Mouse (Mus musculus) Muller cell, postnatal 12 days (primary cell): Measurements from ENCODE around the gene BC035044.
"Not testable (repeated sequence)": the region's sequence is repeated elsewhere in the genome, so short reads cannot be mapped to it uniquely, and the experiment has no call there.

Source experiments
- DNase-seq: peaks from one replicate; pipeline ENCODE4 v3.0.0-alpha.2; 2015; ENCODE audit errors: inconsistent ontology term

Gene BC035044

GRCm38 (mm10) chr6:128850671-128851070 lies 40.3 kb downstream of the BC035044 start:
- DNase-seq = no peak

DNA sequence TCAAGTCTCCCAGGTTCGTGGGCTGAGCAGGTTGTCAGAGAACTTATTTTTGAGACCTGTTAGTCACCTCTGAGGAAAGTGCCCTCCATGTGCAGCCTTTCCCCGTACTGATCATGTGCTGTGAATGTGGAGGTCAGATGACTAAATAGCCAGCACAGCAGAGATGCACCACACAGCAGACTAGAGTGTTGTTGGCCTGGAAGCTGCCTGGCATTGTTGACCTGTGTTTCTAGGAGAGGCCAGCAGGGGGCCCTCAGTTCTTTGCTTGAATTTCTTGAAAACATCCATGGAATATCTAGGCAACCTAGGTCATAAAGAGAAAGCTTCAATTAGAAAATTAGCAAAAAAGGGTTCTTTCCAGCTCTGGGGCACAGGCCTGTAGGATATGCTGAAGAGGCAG lies 41.0 kb downstream of the BC035044 start:
- DNase-seq = peak; percentile 60

GRCm38 (mm10) chr6:128847401-128847800 lies 43.5 kb downstream of the BC035044 start:
- no peak for DNase-seq

GRCm38 (mm10) chr6:128845998-128846542 lies 44.9 kb downstream of the BC035044 start:
- DNase-seq = no peak

GRCm38 (mm10) chr6:128845319-128845979 lies 45.5 kb downstream of the BC035044 start:
- peak; percentile 70 for DNase-seq

- no peak for DNase-seq
Measured at GRCm38 (mm10) chr6:128844586-128845080, 46.3 kb downstream of the BC035044 start.

- no peak for DNase-seq
Measured at GRCm38 (mm10) chr6:128844131-128844530, 46.8 kb downstream of the BC035044 start.

GRCm38 (mm10) chr6:128843479-128843992 lies 47.4 kb downstream of the BC035044 start:
- peak; percentile 81 for DNase-seq

GRCm38 (mm10) chr6:128842945-128843478 lies 47.9 kb downstream of the BC035044 start:
- peak; percentile 96 for DNase-seq

- no peak for DNase-seq
Measured at GRCm38 (mm10) chr6:128842356-128842944, 48.5 kb downstream of the BC035044 start.

DNA sequence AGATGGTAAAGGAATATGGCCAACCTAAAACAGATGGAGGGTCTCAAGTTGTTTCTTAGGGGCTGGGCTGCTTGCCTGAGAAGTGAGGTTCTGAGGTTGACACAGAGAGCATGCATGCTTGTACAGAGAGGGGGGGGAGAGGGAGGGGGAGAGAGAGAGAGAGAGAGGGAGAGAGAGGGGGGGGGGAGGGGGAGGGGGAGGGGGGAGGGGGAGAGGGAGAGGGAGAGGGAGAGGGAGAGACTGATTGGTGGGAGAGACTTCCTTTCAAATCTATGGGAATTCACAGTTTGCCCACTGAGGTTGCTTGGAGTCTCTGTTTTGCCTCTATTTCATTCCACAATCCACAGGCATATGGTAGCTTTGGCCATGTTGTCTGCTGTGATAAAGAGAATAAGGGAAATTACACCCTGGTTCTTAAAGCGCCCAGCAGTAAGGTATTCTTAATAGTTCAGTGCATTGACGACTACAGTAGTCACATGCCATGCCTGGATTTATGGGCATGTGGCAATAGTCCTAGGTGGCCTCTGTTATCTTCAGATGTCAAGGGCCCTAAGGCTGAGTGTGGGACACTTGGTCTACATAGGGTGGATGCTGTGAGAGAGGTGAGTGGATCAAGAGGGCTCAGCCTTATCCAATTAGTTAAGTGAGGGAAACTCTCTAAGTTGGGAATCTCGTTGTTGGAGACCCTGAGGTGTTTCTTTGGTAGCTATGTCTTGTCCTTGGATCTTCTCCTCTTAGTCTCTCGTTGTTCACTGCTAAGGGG lies 49.4 kb downstream of the BC035044 start:
- no peak for DNase-seq

GRCm38 (mm10) chr6:128840669-128841068 lies 50.3 kb downstream of the BC035044 start:
- DNase-seq = not testable (repeated sequence)

DNA sequence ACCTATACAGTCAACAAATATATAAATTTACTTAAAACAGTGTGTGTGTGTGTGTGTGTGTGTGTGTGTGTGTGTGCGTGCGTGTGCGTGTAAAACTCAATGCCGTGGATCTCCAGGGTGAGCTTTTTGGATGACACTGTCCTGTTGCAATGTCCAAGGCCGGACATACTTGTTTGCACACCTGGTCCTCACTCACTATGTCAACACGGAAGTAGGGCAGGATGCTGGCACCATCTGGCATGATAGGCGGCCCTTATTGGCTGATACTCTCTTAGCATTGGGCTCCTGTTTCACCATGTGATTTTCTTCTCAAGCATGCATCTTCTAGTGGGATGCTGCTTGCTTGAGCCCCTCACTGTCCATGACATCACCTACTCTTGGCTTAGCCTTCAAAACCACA lies 51.0 kb downstream of the BC035044 start:
- DNase-seq = no peak

DNA sequence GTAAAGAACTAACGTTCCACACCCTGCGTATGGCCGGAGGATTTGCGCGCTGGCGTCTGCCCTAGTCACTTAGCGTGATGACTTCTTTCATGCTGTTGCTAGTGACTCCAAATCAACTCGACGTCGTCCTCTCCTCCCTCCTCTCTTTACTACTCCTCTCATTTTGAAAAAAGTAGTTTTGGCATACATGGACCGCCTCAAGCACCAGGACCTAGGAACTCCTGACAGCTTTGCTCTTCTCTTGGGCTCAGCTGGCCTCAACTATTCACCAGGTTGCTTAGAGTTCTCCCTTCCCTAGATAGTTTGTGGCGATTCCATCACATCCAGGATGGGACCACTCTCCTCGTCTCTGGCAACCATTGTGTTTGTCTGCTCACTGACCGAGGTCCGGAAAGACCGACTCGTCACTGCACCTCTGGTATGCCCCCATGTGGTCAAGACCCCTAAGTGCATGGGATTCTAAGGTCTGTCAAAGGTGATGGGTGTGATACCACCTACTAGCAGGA lies 51.6 kb downstream of the BC035044 start:
- DNase-seq = peak; percentile 88

DNA sequence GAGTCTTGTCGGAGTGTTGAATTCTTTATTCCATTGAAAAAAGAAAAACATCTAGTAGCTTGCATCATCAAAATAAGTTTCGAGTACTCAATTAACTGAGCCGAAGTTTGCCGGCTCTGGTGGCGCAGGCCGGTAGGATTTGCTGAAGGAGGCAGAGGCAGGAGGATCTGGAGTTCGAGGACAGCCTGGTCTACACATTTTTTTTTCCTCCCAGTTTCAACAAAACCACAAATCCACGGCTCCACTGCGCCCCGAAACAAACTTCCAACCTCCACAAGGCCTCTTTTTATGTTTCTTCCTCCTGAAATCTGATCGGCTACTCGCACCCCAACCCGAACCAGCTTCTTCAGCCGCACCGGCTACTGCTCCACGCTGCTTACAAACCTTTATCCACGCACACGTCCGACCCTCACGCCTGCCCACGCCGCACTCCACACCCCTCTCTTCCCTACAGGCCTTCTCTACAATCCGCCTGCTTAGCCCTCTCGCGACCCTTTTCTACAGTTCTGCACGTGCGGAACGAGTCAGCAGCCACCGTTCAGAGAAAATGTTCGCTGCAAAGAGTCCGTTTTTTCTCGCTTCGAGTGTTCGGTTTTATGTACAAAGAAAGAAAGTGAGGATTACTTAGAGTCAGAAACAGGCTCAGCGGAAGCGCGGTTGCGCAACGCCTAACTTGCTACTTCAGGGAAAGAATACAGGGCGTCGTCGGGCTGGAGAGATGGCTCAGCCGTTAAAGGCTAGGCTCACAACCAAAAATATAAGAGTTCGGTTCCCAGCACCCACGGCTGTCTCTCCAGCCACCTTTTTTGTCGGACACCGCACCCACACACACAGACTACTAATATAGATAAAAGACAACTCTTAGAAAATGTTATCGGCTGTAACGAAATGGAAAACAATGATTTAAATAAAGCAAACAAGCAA lies 52.3 kb downstream of the BC035044 start:
- peak; percentile 90 for DNase-seq

DNA sequence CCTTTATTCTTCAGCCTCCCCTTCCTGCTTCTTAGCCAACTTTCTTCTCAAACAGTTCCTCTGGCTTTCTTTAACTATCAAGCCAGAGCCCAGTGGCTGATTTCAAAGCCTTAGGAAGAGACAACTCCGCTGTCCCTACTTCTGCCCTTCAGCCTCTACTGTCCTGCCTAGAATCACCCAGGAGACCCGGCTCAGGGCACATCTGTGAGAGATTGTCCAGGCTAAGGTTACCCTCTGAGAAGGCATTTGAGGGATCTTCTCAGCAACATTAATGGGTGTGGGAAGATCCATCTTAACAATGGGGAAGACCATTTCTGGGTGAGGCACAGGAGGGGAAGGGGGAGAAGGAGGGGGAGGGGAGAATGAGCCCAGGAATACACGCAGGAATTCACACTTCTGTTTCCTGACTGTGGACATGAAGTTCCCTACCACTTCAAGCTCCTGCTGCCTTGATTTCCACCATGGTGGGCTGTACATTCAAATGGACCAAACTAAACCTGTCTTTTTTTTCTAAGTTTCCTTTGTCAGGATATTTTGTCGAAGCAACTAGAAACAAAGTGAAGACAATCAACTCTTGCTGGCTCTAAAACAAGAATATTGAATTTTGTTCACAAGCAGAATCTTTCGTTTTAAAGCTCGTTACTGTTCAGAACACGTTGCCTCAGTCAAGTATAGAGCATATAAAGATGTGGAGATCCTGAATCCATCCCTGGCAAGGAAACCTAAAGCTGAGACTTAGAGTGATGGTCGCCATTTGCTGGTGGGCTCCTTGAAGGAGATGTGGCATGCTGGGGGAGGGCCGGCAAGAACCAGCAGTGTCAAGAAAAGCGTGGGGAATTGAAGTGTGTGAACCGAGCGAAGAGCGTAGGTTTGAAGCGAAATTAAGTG lies 53.2 kb downstream of the BC035044 start:
- DNase-seq = peak; percentile 54

- no peak for DNase-seq
Measured at GRCm38 (mm10) chr6:128836955-128837334, 54.0 kb downstream of the BC035044 start.

DNA sequence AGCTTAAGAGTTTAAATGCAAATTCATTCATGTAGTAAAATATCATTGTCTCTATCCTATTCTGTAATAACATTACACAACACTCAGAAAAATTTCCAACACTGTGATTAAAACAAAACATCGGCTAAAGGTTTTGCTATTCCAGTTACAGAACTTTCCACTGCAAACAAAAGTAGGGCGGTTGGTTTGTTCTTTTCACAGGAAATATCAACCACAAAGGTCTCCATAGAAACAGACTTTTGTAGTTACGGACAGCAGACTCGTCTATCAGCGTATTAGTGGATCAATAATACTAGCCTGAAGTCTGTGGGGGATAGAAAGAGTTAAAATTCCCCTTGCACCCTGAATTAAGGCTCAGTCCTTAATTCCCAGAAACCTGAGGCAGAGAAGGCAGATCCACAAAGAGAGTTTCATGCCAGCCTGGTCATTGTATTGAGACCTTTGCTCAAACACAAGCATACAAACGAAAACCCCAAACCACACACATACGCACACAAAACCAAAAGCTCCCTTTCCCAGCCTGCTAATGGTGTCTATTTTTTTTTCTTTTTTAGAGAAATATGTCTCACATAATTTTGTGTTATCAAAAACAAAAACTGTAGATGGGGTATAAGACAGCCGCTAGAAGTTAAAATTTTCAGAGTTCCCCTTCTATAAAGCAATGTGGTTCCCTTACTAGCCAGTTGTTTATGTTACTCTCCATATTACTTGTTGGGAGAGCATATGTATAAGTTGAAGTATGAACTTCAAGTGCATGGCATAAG lies 54.6 kb downstream of the BC035044 start:
- no peak for DNase-seq

DNA sequence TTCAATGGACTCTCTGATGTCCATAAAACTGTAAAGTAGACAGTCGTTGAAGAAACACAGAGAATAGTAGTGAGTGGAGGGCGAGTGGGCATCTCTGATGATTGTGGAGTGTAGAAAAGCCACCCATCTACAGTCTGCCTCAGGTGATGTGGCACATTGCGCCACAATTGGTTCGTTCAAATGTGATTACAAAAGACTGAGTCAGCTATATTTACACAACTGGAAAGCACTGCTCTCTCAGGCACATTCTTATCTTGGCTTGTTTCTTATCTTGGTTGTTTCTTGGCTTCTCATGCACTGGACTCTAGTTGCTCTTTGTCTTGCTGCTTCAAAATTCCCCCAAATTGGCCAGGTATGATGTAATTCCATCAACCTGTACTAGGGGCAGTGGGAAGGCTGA lies 55.4 kb downstream of the BC035044 start:
- DNase-seq = no peak
